Mouse (Mus musculus): Measurements from ENCODE around the gene Psmb8. TPM values are rescaled to one million over a fixed set of nuclear protein-coding genes. Genes with fewer than 3 reads are reported as not detected.
A peak's percentile ranks its signal among the peaks of the same experiment; 100 is the strongest.

Psmb8 gene
- polyA plus RNA-seq, 1 experiment: 293 TPM

GRCm38 (mm10) chr17:34205746-34206176 lies 8.2 kb downstream of the Psmb8 start:
- Histone ChIP-seq H3K27ac (ENCODE audit: insufficient read depth, low read depth, low read length) (peak overlapping the region; percentile 56), H3K4me1 (ENCODE audit: control insufficient read depth, insufficient read depth, insufficient read length, low read length) (peaks cover 10% of the 10 kb centered on the region), H3K36me3 (ENCODE audit: control insufficient read depth, insufficient read depth, low read length) (peaks cover 20% of the 10 kb centered on the region), H3K27me3 (ENCODE audit: control insufficient read depth, insufficient read depth, low read length) (no peaks in the 10 kb centered on the region), H3K4me3 (ENCODE audit: low read depth, low read length) (peak overlapping the region; percentile 82)
- TF ChIP-seq POLR2A (IDR thresholded peaks at IDR 0.05; ENCODE audit: low read depth, low read length) (no peak), CTCF (IDR thresholded peaks at IDR 0.05; ENCODE audit: extremely low read depth, insufficient read length, insufficient replicate concordance, low read depth, low read length) (peak; percentile 46; the same call in 1 of the 2 replicates)
- WGBS: 32% methylated on average over 9 of the region's 9 CpGs

DNA sequence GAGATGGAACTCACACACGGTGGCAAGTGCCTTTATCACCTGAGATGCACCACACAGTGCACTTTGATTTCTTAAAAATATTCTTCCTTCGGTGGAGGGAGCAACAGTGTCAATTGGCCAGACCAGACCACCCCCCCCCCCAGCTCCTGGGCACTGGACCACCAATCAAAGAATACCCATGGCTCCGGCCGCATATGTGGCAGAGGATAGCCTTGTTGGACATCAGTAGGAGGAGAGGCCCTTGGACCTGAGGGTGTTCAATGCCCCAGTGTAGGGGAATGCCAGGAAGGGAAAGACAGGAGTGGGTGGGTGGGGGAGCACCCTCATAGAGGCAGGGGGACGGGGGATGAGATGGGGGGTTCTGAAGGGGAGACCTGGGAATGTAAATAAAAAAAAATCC lies 9.2 kb downstream of the Psmb8 start:
- Histone ChIP-seq H3K36me3 (ENCODE audit: control insufficient read depth, insufficient read depth, low read length) (peaks cover 16% of the 10 kb centered on the region), H3K27me3 (ENCODE audit: control insufficient read depth, insufficient read depth, low read length) (no peaks in the 10 kb centered on the region), H3K4me3 (ENCODE audit: low read depth, low read length) (no peak overlapping the region), H3K4me1 (ENCODE audit: control insufficient read depth, insufficient read depth, insufficient read length, low read length) (peaks cover 11% of the 10 kb centered on the region), H3K27ac (ENCODE audit: insufficient read depth, low read depth, low read length) (no peak overlapping the region)
- WGBS: 82% methylated on average over 5 of the region's 5 CpGs
- TF ChIP-seq POLR2A (IDR thresholded peaks at IDR 0.05; ENCODE audit: low read depth, low read length): no peak
- no peak for TF ChIP-seq CTCF (IDR thresholded peaks at IDR 0.05; ENCODE audit: extremely low read depth, insufficient read length, insufficient replicate concordance, low read depth, low read length)

DNA sequence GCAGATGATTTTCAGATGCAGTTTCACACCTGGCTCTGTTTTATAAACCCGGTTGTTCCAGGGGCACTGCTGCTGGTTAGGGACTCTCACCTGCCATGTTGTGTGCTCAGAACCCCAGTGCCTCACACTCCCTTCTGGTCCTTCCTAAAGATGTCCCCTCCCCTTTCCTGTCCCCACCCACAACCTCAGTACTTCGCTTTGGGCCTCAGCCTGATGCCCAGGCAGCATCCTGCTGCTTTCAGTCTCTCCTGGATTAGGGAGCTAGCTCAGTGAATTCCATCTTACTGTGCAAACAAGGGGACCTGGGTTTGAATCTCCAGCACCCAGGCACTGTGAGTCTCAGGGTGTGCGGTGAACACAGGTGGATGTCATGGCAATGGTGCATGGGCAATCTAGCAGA lies 9.9 kb downstream of the Psmb8 start:
- WGBS: 72% methylated on average over 3 of the region's 3 CpGs

GRCm38 (mm10) chr17:34207866-34208265 lies 10.3 kb downstream of the Psmb8 start:
- no peaks in the 10 kb centered on the region for H3K27me3 ChIP-seq (ENCODE audit: control insufficient read depth, insufficient read depth, low read length)
- no peak overlapping the region for H3K27ac ChIP-seq (ENCODE audit: insufficient read depth, low read depth, low read length)
- TF ChIP-seq POLR2A (IDR thresholded peaks at IDR 0.05; ENCODE audit: low read depth, low read length) (no peak), CTCF (IDR thresholded peaks at IDR 0.05; ENCODE audit: extremely low read depth, insufficient read length, insufficient replicate concordance, low read depth, low read length) (no peak)
- no peak overlapping the region for H3K4me3 ChIP-seq (ENCODE audit: low read depth, low read length)
- H3K36me3 ChIP-seq (ENCODE audit: control insufficient read depth, insufficient read depth, low read length): peaks cover 23% of the 10 kb centered on the region
- 95% methylated on average over 9 of the region's 9 CpGs for WGBS
- peaks cover 14% of the 10 kb centered on the region for H3K4me1 ChIP-seq (ENCODE audit: control insufficient read depth, insufficient read depth, insufficient read length, low read length)

More for the DNA sequence above, 9.9 kb downstream of the Psmb8 start:
- H3K4me1 ChIP-seq (ENCODE audit: control insufficient read depth, insufficient read depth, insufficient read length, low read length): peaks cover 14% of the 10 kb centered on the region
- H3K4me3 ChIP-seq (ENCODE audit: low read depth, low read length): no peak overlapping the region
- peaks cover 21% of the 10 kb centered on the region for H3K36me3 ChIP-seq (ENCODE audit: control insufficient read depth, insufficient read depth, low read length)
- TF ChIP-seq POLR2A (IDR thresholded peaks at IDR 0.05; ENCODE audit: low read depth, low read length): no peak
- no peaks in the 10 kb centered on the region for H3K27me3 ChIP-seq (ENCODE audit: control insufficient read depth, insufficient read depth, low read length)
- H3K27ac ChIP-seq (ENCODE audit: insufficient read depth, low read depth, low read length): no peak overlapping the region

DNA sequence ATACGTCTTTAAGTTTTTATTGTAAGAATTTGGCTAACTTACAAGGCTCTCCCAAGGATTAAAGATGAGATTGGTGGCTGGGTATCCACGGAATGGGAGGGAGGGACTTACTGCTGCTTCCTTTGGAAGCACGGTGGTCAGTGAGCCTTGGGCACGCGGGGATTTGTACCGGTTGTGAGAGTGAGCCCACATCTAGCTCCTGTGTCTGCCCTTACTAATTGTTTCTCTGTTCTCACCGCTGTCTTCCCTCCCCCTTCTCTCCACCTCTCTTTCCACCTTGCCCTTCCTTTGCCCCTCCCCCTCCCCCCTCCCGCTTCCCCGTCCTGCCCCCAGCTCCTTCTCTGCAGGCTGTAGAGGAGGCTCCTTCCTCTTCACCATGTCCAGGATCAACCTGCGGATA lies 10.9 kb downstream of the Psmb8 start:
- Histone ChIP-seq H3K27me3 (ENCODE audit: control insufficient read depth, insufficient read depth, low read length) (no peaks in the 10 kb centered on the region), H3K4me1 (ENCODE audit: control insufficient read depth, insufficient read depth, insufficient read length, low read length) (peaks cover 14% of the 10 kb centered on the region), H3K36me3 (ENCODE audit: control insufficient read depth, insufficient read depth, low read length) (peaks cover 27% of the 10 kb centered on the region), H3K27ac (ENCODE audit: insufficient read depth, low read depth, low read length) (no peak overlapping the region), H3K4me3 (ENCODE audit: low read depth, low read length) (no peak overlapping the region)
- TF ChIP-seq CTCF (IDR thresholded peaks at IDR 0.05; ENCODE audit: extremely low read depth, insufficient read length, insufficient replicate concordance, low read depth, low read length) (no peak), POLR2A (IDR thresholded peaks at IDR 0.05; ENCODE audit: low read depth, low read length) (no peak)
- WGBS: 47% methylated on average over 10 of the region's 10 CpGs

- WGBS: 54% methylated on average over 3 of the region's 3 CpGs
- TF ChIP-seq CTCF (IDR thresholded peaks at IDR 0.05; ENCODE audit: extremely low read depth, insufficient read length, insufficient replicate concordance, low read depth, low read length) (peak; percentile 38; the same call in 1 of the 2 replicates), POLR2A (IDR thresholded peaks at IDR 0.05; ENCODE audit: low read depth, low read length) (no peak)
- no peaks in the 10 kb centered on the region for H3K27me3 ChIP-seq (ENCODE audit: control insufficient read depth, insufficient read depth, low read length)
Observed at GRCm38 (mm10) chr17:34209680-34210079, 12.2 kb downstream of the Psmb8 start.

GRCm38 (mm10) chr17:34210599-34210998 lies 13.1 kb downstream of the Psmb8 start:
- H3K27ac ChIP-seq (ENCODE audit: insufficient read depth, low read depth, low read length): no peak overlapping the region
- TF ChIP-seq CTCF (IDR thresholded peaks at IDR 0.05; ENCODE audit: extremely low read depth, insufficient read length, insufficient replicate concordance, low read depth, low read length) (no peak), POLR2A (IDR thresholded peaks at IDR 0.05; ENCODE audit: low read depth, low read length) (no peak)
- H3K27me3 ChIP-seq (ENCODE audit: control insufficient read depth, insufficient read depth, low read length): no peaks in the 10 kb centered on the region
- H3K36me3 ChIP-seq (ENCODE audit: control insufficient read depth, insufficient read depth, low read length): peaks cover 46% of the 10 kb centered on the region
- H3K4me1 ChIP-seq (ENCODE audit: control insufficient read depth, insufficient read depth, insufficient read length, low read length): peaks cover 7% of the 10 kb centered on the region; the same call in 1 of the 2 replicates
- WGBS: 49% methylated on average over 3 of the region's 3 CpGs
- no peak overlapping the region for H3K4me3 ChIP-seq (ENCODE audit: low read depth, low read length)

More at GRCm38 (mm10) chr17:34209680-34210079, 12.2 kb downstream of the Psmb8 start:
- H3K4me1 ChIP-seq (ENCODE audit: control insufficient read depth, insufficient read depth, insufficient read length, low read length): peaks cover 11% of the 10 kb centered on the region; the same call in 1 of the 2 replicates
- peaks cover 39% of the 10 kb centered on the region for H3K36me3 ChIP-seq (ENCODE audit: control insufficient read depth, insufficient read depth, low read length)
- no peak overlapping the region for H3K4me3 ChIP-seq (ENCODE audit: low read depth, low read length)
- no peak overlapping the region for H3K27ac ChIP-seq (ENCODE audit: insufficient read depth, low read depth, low read length)
